Mouse (Mus musculus): ENCODE measurements around the gene Rasgef1b. TPM values are rescaled to one million over a fixed set of nuclear protein-coding genes. Genes with fewer than 3 reads are reported as not detected.

Gene Rasgef1b
- total and polyA plus RNA-seq, 3 experiments = 0.17 to 0.26 (median 0.21) TPM

GRCm38 (mm10) chr5:99450994-99451393 lies 277.9 kb downstream of the Rasgef1b start:
- Histone ChIP-seq H3K27ac (ENCODE audit: insufficient read depth, low read depth) (no peak overlapping the region), H3K4me3 (replicated peaks in 1 of 3; ENCODE audit: low read depth in 2 of 3, low read length in 2 of 3, poor library complexity in 1 of 3) (no peak overlapping the region), H3K79me2 (replicated peaks; ENCODE audit: control insufficient read depth, extremely low read depth, insufficient read depth, poor library complexity, severe bottlenecking) (no peaks in the 10 kb centered on the region), H3K27me3 (replicated peaks) (no peaks in the 10 kb centered on the region), H3K4me1 (ENCODE audit: control insufficient read depth in 1 of 2, insufficient read depth in 2 of 2) (peaks cover 0 to 11% of the 10 kb centered on the region in 2 experiments; a peak in 2 of 4 replicates), H3K9ac (ENCODE audit: insufficient read depth, low read depth) (no peak overlapping the region), H3K9me3 (replicated peaks; ENCODE audit: low read length) (peaks cover 3% of the 10 kb centered on the region), H3K4me2 (ENCODE audit: insufficient read depth, low read depth, poor library complexity, severe bottlenecking) (no peak overlapping the region), H3K36me3 (replicated peaks in 1 of 2; ENCODE audit: control insufficient read depth in 1 of 2, insufficient read depth in 1 of 2, low read length in 1 of 2) (no peaks in the 10 kb centered on the region)
- DNase-seq (ENCODE audit: extremely low read depth) = no peak
- TF ChIP-seq ETS1 (conservative IDR thresholded peaks at IDR 0.05; ENCODE audit: low read depth, low read length) (no peak), ZMIZ1 (IDR thresholded peaks at IDR 0.05; ENCODE audit: low read depth, low read length) (no peak), EP300 (IDR thresholded peaks at IDR 0.05; ENCODE audit: low read length) (no peak), NRF1 (IDR thresholded peaks at IDR 0.05; ENCODE audit: low read depth, low read length) (no peak), MAZ (IDR thresholded peaks at IDR 0.05; ENCODE audit: low read depth, low read length) (no peak), JUN (IDR thresholded peaks at IDR 0.05; ENCODE audit: insufficient read depth, low read depth, low read length) (no peak), MAX (IDR thresholded peaks at IDR 0.05; ENCODE audit: low read length) (no peak), USF2 (conservative IDR thresholded peaks at IDR 0.05; ENCODE audit: low read depth, low read length) (no peak), ZNF384 (IDR thresholded peaks at IDR 0.05; ENCODE audit: low read depth, low read length) (no peak), MYC (IDR thresholded peaks at IDR 0.05; ENCODE audit: low read depth, low read length) (no peak), ZC3H11A (IDR thresholded peaks at IDR 0.05; ENCODE audit: low read depth, low read length) (no peak), SMC3 (IDR thresholded peaks at IDR 0.05; ENCODE audit: low read depth, low read length) (no peak), CHD2 (IDR thresholded peaks at IDR 0.05; ENCODE audit: low read length) (no peak), NELFE (IDR thresholded peaks at IDR 0.05; ENCODE audit: low read depth, low read length) (no peak)
- dilution Hi-C loops (cut with MboI; ENCODE audit: extremely low pct_ligation_motif_present, extremely low pct_unique_long_range_greater_than_20kb, low sequenced_read_pairs) = no loop called here
- in situ Hi-C loops (cut with MboI; ENCODE audit: low pct_ligation_motif_present, low pct_unique_long_range_greater_than_20kb, low sequenced_read_pairs) = no loop called here

- no peak for DNase-seq (ENCODE audit: extremely low read depth)
- H3K79me2 ChIP-seq (replicated peaks; ENCODE audit: control insufficient read depth, extremely low read depth, insufficient read depth, poor library complexity, severe bottlenecking) = no peaks in the 10 kb centered on the region
- H3K36me3 ChIP-seq (replicated peaks in 1 of 2; ENCODE audit: control insufficient read depth in 1 of 2, insufficient read depth in 1 of 2, low read length in 1 of 2) = no peaks in the 10 kb centered on the region
- H3K4me3 ChIP-seq (replicated peaks in 1 of 3; ENCODE audit: low read depth in 2 of 3, low read length in 2 of 3, poor library complexity in 1 of 3) = no peak overlapping the region
- no peak overlapping the region for H3K27ac ChIP-seq (ENCODE audit: insufficient read depth, low read depth)
- no peaks in the 10 kb centered on the region for H3K9me3 ChIP-seq (replicated peaks; ENCODE audit: low read length)
- H3K27me3 ChIP-seq (replicated peaks) = no peaks in the 10 kb centered on the region
- H3K4me2 ChIP-seq (ENCODE audit: insufficient read depth, low read depth, poor library complexity, severe bottlenecking) = no peak overlapping the region
- dilution Hi-C loops (cut with MboI; ENCODE audit: extremely low pct_ligation_motif_present, extremely low pct_unique_long_range_greater_than_20kb, low sequenced_read_pairs) (no loop called here), in situ Hi-C loops (cut with MboI; ENCODE audit: low pct_ligation_motif_present, low pct_unique_long_range_greater_than_20kb, low sequenced_read_pairs) (no loop called here)
- peaks cover 0 to 11% of the 10 kb centered on the region in 2 experiments; a peak in 2 of 4 replicates for H3K4me1 ChIP-seq (ENCODE audit: control insufficient read depth in 1 of 2, insufficient read depth in 2 of 2)
- no peak overlapping the region for H3K9ac ChIP-seq (ENCODE audit: insufficient read depth, low read depth)
- no peak for TF ChIP-seq PAX5 (IDR thresholded peaks at IDR 0.05; ENCODE audit: low read length)
Observed at GRCm38 (mm10) chr5:99450463-99450862, 278.4 kb downstream of the Rasgef1b start.

- TF ChIP-seq ETS1 (conservative IDR thresholded peaks at IDR 0.05; ENCODE audit: low read depth, low read length) = no peak
- TF ChIP-seq GABPA (IDR thresholded peaks at IDR 0.05; ENCODE audit: insufficient replicate concordance, low read depth, low read length) = no peak
- TF ChIP-seq ZNF384 (IDR thresholded peaks at IDR 0.05; ENCODE audit: low read depth, low read length) = no peak
- TF ChIP-seq MAZ (IDR thresholded peaks at IDR 0.05; ENCODE audit: low read depth, low read length) = no peak
- TF ChIP-seq RCOR1 (conservative IDR thresholded peaks at IDR 0.05; ENCODE audit: low read depth, low read length) = no peak
- TF ChIP-seq POLR2A (IDR thresholded peaks at IDR 0.05; ENCODE audit: low read depth, low read length) = no peak
- no peak for TF ChIP-seq E2F4 (IDR thresholded peaks at IDR 0.05; ENCODE audit: insufficient replicate concordance, low read depth, low read length)
- TF ChIP-seq POLR2AphosphoS2 (IDR thresholded peaks at IDR 0.05; ENCODE audit: low read depth, low read length) = no peak
- TF ChIP-seq MYC (IDR thresholded peaks at IDR 0.05; ENCODE audit: low read depth, low read length) = no peak
- Histone ChIP-seq H3K79me2 (replicated peaks; ENCODE audit: control insufficient read depth, extremely low read depth, insufficient read depth, poor library complexity, severe bottlenecking) (no peaks in the 10 kb centered on the region), H3K4me1 (ENCODE audit: control insufficient read depth in 1 of 2, insufficient read depth in 2 of 2) (peaks cover 0 to 11% of the 10 kb centered on the region in 2 experiments; a peak in 2 of 4 replicates), H3K4me2 (ENCODE audit: insufficient read depth, low read depth, poor library complexity, severe bottlenecking) (no peak overlapping the region), H3K36me3 (replicated peaks in 1 of 2; ENCODE audit: control insufficient read depth in 1 of 2, insufficient read depth in 1 of 2, low read length in 1 of 2) (no peaks in the 10 kb centered on the region), H3K27ac (ENCODE audit: insufficient read depth, low read depth) (no peak overlapping the region), H3K27me3 (replicated peaks) (no peaks in the 10 kb centered on the region), H3K9me3 (replicated peaks; ENCODE audit: low read length) (no peaks in the 10 kb centered on the region), H3K4me3 (replicated peaks in 1 of 3; ENCODE audit: low read depth in 2 of 3, low read length in 2 of 3, poor library complexity in 1 of 3) (no peak overlapping the region), H3K9ac (ENCODE audit: insufficient read depth, low read depth) (no peak overlapping the region)
- dilution Hi-C loops (cut with MboI; ENCODE audit: extremely low pct_ligation_motif_present, extremely low pct_unique_long_range_greater_than_20kb, low sequenced_read_pairs) (no loop called here), in situ Hi-C loops (cut with MboI; ENCODE audit: low pct_ligation_motif_present, low pct_unique_long_range_greater_than_20kb, low sequenced_read_pairs) (no loop called here)
- no peak for DNase-seq (ENCODE audit: extremely low read depth)
Observed at GRCm38 (mm10) chr5:99447481-99447880, 281.4 kb downstream of the Rasgef1b start.
